Mouse (Mus musculus): ENCODE data around the gene Znhit2. TPM values are rescaled to one million over a fixed set of nuclear protein-coding genes. Genes with fewer than 3 reads are reported as not detected.

Gene Znhit2
- polyA plus RNA-seq, 1 experiment from 2014 or later = 24.9 TPM

DNA sequence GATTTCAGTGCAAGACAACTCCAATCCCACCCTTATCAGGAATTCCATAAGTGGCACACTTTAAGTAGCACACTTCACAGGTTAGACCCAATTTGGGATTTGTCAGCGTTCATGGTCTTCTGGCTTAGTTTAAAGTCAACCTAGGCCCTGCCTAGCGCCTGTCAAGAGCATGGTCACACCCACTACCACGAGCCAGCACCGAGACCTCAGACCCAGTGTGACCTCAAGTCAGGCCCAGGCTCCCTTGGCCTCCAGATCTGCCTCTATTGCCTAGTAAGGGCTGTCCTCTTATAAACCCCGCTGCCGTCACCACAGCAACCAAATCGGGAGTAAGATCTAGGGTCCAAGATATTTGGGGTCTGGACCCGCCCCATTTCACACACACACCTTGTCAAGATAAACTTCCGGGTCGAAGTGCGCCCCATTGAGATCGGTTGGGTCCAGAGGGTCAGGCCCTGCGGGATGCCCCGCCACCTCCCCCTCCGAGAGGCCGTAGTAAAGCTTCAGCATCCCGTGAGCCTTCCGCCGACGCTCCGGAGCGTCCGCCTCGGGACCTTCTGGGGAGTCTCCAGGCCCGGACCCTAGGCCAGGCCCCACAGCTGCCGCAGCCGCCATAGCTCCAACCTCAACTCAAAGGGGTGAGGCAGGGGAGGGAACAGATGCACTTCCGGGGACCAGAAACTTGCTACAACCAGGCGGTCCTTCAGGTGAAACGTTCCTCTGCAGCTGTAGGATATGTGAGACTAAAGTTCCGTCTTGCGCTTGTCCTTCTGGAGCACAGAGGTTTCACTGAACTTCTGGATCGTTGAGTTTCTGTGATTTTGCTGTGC lies 15.8 kb downstream of the Znhit2 start, which contains the start of gene Vps51:
Gene Vps51, minus strand, starts transcription at position 668 of the 830 bp plus-strand sequence.
- H3K9ac ChIP-seq = peak within 1 kb of the TSS; percentile 79
- ATAC-seq (ENCODE audit: insufficient number of reproducible peaks, low FRiP score) = peak; percentile 79
- 1% methylated on average over 33 of the region's 33 CpGs for WGBS
- no peaks in the 10 kb centered on the region for H3K27me3 ChIP-seq (replicated peaks)
- H3K9me3 ChIP-seq (replicated peaks) = no peaks in the 10 kb centered on the region
- peak within 1 kb of the TSS; percentile 79 for H3K4me3 ChIP-seq
- peak within 1 kb of the TSS; percentile 85 for H3K4me2 ChIP-seq
- peak within 1 kb of the TSS; percentile 67 for H3K27ac ChIP-seq (ENCODE audit: poor library complexity, severe bottlenecking)
- H3K36me3 ChIP-seq = peaks cover 54% of the 10 kb centered on the region
- peaks cover 8% of the 10 kb centered on the region for H3K4me1 ChIP-seq (replicated peaks)

DNA sequence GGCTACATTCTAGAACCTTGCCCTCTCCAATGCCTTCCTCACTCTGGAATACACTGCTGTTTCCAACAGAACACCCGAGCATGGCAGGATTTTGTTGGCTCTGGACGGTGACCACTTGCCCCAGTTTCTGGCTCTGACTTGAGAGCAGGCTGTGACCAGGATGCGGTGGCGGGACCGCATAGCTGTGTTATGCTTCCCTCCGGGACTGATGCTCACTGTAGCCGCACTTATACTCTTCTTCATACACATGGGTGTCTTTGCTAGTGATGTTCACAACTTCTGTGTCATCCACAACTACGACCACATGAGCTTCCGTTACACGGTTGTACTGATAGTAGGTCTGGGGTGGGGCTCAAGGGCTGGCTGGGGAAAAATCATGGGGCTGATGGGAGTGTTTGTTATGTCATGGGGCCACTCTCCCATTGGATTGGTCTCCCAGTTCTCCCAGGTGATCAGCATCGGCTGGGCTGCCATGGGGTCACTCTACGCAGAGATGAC lies 19.0 kb downstream of the Znhit2 start, which contains the start of gene Tmem262:
Gene Tmem262, plus strand, starts transcription at position 51 of the 498 bp plus-strand sequence.
- no peak within 1 kb of the TSS for H3K9ac ChIP-seq
- peaks cover 20% of the 10 kb centered on the region for H3K4me1 ChIP-seq (replicated peaks)
- no peak within 1 kb of the TSS for H3K27ac ChIP-seq (ENCODE audit: poor library complexity, severe bottlenecking)
- H3K27me3 ChIP-seq (replicated peaks) = no peaks in the 10 kb centered on the region
- ATAC-seq (ENCODE audit: insufficient number of reproducible peaks, low FRiP score) = no peak
- H3K4me3 ChIP-seq = no peak within 1 kb of the TSS
- H3K36me3 ChIP-seq = peaks cover 39% of the 10 kb centered on the region
- 92% methylated on average over 12 of the region's 12 CpGs for WGBS
- no peaks in the 10 kb centered on the region for H3K9me3 ChIP-seq (replicated peaks)
- H3K4me2 ChIP-seq = no peak within 1 kb of the TSS

DNA sequence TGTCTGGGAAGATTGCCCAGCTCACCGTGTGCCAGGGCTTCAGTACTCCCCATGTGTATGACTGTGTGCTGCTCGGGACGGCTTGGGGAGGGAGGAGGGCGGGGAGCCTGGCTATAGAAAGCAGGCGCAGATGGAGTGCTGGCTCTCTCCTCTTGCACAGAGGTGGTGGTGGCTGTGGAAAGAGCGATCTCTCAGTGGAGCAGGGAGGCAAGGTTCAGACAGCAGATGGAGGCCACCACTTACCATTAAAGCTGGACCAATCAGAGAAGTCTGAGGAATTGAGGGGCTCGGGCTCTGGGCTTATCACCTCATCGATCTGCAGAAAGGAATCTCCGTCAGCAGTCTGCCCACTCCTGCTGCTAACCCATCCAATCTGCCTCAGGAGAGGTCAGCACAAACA lies 21.2 kb downstream of the Znhit2 start, which contains the start of gene Gm28374:
Gene Gm28374, minus strand, starts transcription at position 101 of the 400 bp plus-strand sequence.
- Histone ChIP-seq H3K9ac (no peak within 1 kb of the TSS), H3K36me3 (peaks cover 32% of the 10 kb centered on the region), H3K27me3 (replicated peaks) (no peaks in the 10 kb centered on the region), H3K9me3 (replicated peaks) (no peaks in the 10 kb centered on the region), H3K4me1 (replicated peaks) (peaks cover 17% of the 10 kb centered on the region), H3K27ac (ENCODE audit: poor library complexity, severe bottlenecking) (no peak within 1 kb of the TSS), H3K4me3 (no peak within 1 kb of the TSS), H3K4me2 (no peak within 1 kb of the TSS)
- ATAC-seq (ENCODE audit: insufficient number of reproducible peaks, low FRiP score) = no peak
- WGBS = 83% methylated on average over 9 of the region's 9 CpGs

DNA sequence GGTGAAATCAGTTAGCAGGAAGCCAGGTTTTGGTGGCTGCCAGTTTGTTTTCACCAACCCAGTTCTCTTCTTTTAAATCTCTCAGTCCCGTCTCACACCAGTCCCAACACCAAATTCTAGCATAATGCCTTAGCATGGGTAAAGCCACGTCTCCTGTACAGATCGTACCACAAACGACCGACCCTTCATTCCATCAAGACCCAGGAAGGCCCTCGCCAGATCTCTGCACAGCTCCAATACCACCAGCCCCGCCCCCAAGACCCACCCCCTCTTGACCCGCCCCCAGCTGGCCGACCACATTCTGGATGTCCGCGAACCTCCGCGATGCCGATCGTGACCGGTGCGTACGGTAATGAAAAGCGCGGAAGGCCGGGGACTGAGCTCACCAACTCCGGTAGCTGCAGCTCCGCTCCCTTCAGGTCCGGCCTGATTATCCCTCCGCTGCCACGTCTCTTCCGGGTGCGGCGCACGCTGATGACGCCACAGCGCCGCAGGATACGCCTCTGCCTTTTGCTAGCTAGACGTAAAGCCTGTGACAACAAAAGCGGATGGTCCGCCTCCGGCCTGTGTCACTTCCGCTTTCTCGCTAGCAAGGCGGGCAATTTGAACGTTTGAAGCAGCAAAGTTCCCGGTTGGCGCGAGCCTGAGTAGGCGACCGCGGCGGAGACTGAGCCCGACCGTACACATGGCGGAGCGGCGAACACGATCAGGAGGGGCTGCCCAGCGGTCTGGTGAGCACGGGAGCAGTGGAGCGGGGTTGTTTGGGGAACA lies 23.7 kb downstream of the Znhit2 start, which contains the start of the genes Zfpl1 and Cdca5:
Gene Zfpl1, minus strand, starts transcription at position 479 of the 771 bp plus-strand sequence.
Gene Cdca5, plus strand, starts transcription at position 506 of the 771 bp plus-strand sequence.
- H3K4me2 ChIP-seq = peak within 1 kb of the TSS; percentile 91
- WGBS = under 1% methylated on average over 58 of the region's 58 CpGs
- H3K4me3 ChIP-seq = peak within 1 kb of the TSS; percentile 83
- peak within 1 kb of the TSS; percentile 53; the same call in 1 of the 2 replicates for H3K27ac ChIP-seq (ENCODE audit: poor library complexity, severe bottlenecking)
- no peaks in the 10 kb centered on the region for H3K9me3 ChIP-seq (replicated peaks)
- peaks cover 55% of the 10 kb centered on the region for H3K36me3 ChIP-seq
- peaks cover 17% of the 10 kb centered on the region for H3K4me1 ChIP-seq (replicated peaks)
- peak; percentile 93 for ATAC-seq (ENCODE audit: insufficient number of reproducible peaks, low FRiP score)
- no peaks in the 10 kb centered on the region for H3K27me3 ChIP-seq (replicated peaks)
- H3K9ac ChIP-seq = peak within 1 kb of the TSS; percentile 81

DNA sequence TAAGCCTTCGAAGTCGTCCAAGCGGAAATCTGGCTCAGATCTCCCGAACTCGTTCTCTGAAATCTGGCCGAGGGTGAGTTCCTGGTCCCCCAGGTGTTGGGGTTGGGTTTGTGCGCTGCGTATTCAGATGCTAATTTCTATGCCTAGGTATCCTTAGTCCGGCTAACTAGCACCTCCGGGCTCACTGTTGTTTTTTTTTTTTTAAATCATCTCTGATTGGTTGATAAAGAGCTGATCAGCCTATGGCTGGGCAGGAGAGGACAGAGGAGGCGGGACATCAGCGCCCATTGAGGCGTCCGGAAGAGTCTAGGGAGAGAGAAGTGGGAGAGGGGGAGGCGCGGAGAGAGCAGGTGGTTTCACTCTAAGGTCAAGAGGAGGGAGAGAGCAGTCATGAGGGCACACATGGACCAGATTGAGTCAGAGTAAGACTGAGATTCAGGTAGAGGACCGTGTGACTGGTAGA lies 24.5 kb downstream of the Znhit2 start:
- peak overlapping the region; percentile 53; the same call in 1 of the 2 replicates for H3K27ac ChIP-seq (ENCODE audit: poor library complexity, severe bottlenecking)
- H3K27me3 ChIP-seq (replicated peaks) = no peaks in the 10 kb centered on the region
- H3K9ac ChIP-seq = peak overlapping the region; percentile 81
- peaks cover 17% of the 10 kb centered on the region for H3K4me1 ChIP-seq (replicated peaks)
- peak overlapping the region; percentile 83 for H3K4me3 ChIP-seq
- peak overlapping the region; percentile 86 for H3K4me2 ChIP-seq
- no peaks in the 10 kb centered on the region for H3K9me3 ChIP-seq (replicated peaks)
- WGBS = under 1% methylated on average over 17 of the region's 17 CpGs
- H3K36me3 ChIP-seq = peaks cover 55% of the 10 kb centered on the region
- peak; percentile 80 for ATAC-seq (ENCODE audit: insufficient number of reproducible peaks, low FRiP score)

DNA sequence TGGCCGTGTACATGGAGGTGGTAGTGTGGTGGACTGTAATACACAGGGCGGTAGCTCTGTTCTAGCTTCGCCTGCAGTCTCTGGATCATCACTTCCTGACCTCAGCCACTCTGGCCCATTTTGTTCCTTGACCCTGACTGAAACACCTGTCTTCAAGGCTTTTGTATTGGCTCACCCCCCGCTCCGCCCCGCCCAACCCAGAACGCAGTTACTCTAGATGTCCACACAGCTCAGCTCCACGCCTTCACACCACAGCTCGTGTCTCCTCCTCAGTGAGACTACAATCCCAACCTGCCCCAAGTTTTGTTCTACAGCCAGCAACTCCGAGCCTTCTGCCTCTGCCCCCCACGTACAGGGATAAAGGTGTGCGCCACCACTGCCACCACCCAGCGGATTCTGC lies 27.8 kb downstream of the Znhit2 start:
- peaks cover 10% of the 10 kb centered on the region for H3K4me1 ChIP-seq (replicated peaks)
- no peaks in the 10 kb centered on the region for H3K9me3 ChIP-seq (replicated peaks)
- H3K27me3 ChIP-seq (replicated peaks) = no peaks in the 10 kb centered on the region
- peaks cover 61% of the 10 kb centered on the region for H3K36me3 ChIP-seq
- no peak overlapping the region for H3K4me2 ChIP-seq
- no peak overlapping the region for H3K27ac ChIP-seq (ENCODE audit: poor library complexity, severe bottlenecking)
- no peak for ATAC-seq (ENCODE audit: insufficient number of reproducible peaks, low FRiP score)
- H3K9ac ChIP-seq = no peak overlapping the region
- 94% methylated on average over 13 of the region's 13 CpGs for WGBS
- no peak overlapping the region for H3K4me3 ChIP-seq

DNA sequence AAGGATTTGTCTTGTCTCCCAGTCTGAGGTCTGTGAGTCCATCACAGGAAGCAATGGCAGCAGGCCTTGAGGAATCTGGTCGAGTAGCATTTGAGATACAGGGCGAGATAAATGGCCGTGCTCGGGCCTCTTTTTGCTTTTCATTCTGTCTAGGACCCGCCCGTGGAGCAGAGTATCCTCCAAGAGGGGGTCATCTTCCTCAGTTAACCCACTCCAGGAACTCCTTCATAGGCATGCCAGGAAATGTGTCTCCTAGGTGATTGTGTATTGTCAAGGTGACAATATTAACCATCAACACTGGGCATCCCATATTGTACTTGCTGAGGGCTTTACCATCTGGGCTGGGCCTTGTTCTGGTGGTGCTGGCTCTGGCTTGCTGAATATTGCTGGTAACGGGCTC lies 33.1 kb downstream of the Znhit2 start, which contains the start of gene AC131692.1:
Gene AC131692.1, plus strand, starts transcription at position 301 of the 400 bp plus-strand sequence.
- no peak within 1 kb of the TSS for H3K4me3 ChIP-seq
- H3K9ac ChIP-seq = no peak within 1 kb of the TSS; the same call in 1 of the 2 replicates
- no peaks in the 10 kb centered on the region for H3K4me1 ChIP-seq (replicated peaks)
- H3K4me2 ChIP-seq = no peak within 1 kb of the TSS
- no peaks in the 10 kb centered on the region for H3K9me3 ChIP-seq (replicated peaks)
- H3K36me3 ChIP-seq = peaks cover 66% of the 10 kb centered on the region
- H3K27ac ChIP-seq (ENCODE audit: poor library complexity, severe bottlenecking) = no peak within 1 kb of the TSS
- 90% methylated on average over 7 of the region's 7 CpGs for WGBS
- ATAC-seq (ENCODE audit: insufficient number of reproducible peaks, low FRiP score) = no peak
- no peaks in the 10 kb centered on the region for H3K27me3 ChIP-seq (replicated peaks)

DNA sequence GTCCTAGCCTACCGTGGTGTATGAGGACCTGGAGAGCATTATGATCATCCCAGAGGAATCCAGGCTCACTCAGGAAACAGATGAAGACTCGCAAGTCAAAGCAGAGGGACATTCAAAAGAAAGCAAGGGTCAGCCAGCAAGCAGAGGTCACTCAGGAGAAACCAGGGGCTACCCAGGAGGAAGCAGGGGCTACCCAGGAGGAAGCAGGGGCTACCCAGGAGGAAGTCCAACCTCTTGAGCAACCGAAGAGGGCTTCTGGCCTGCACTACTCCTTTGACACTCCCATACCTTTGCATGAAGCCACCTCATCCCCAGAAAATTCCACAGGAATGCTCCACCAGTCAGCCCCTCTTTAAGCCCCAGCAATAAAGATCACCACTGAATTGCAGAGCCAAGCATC lies 36.9 kb downstream of the Znhit2 start:
- no peak overlapping the region for H3K4me2 ChIP-seq
- H3K27me3 ChIP-seq (replicated peaks) = no peaks in the 10 kb centered on the region
- no peak overlapping the region for H3K27ac ChIP-seq (ENCODE audit: poor library complexity, severe bottlenecking)
- ATAC-seq (ENCODE audit: insufficient number of reproducible peaks, low FRiP score) = no peak
- H3K4me1 ChIP-seq (replicated peaks) = no peaks in the 10 kb centered on the region
- 81% methylated on average over 3 of the region's 3 CpGs for WGBS
- no peak overlapping the region for H3K9ac ChIP-seq
- H3K36me3 ChIP-seq = peaks cover 34% of the 10 kb centered on the region
- no peaks in the 10 kb centered on the region for H3K9me3 ChIP-seq (replicated peaks)
- no peak overlapping the region for H3K4me3 ChIP-seq

DNA sequence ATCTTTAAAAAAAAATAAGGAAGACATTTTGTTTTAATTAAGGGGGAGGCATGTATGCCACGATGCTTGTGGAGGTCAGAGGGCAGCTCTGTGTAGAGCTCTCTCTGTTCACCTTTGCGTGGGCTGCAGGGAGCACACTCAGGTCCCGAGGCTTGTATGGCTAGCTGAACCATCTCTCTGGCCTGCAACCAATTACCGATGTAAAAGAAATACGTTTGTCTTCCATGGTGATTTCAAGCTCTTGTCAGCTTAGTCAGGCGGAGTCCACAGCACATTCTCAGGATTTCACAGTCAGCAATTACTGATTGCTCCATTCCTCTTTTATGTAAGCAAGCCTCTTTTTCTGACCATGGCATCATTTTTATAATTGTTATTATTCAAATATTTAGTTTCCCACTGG lies 40.2 kb downstream of the Znhit2 start:
- Histone ChIP-seq H3K36me3 (peaks cover 10% of the 10 kb centered on the region), H3K27ac (ENCODE audit: poor library complexity, severe bottlenecking) (no peak overlapping the region), H3K4me1 (replicated peaks) (no peaks in the 10 kb centered on the region), H3K27me3 (replicated peaks) (no peaks in the 10 kb centered on the region), H3K4me3 (no peak overlapping the region), H3K9ac (no peak overlapping the region), H3K9me3 (replicated peaks) (no peaks in the 10 kb centered on the region), H3K4me2 (no peak overlapping the region)
- no peak for ATAC-seq (ENCODE audit: insufficient number of reproducible peaks, low FRiP score)
- 77% methylated on average over 6 of the region's 6 CpGs for whole genome bisulfite sequencing

DNA sequence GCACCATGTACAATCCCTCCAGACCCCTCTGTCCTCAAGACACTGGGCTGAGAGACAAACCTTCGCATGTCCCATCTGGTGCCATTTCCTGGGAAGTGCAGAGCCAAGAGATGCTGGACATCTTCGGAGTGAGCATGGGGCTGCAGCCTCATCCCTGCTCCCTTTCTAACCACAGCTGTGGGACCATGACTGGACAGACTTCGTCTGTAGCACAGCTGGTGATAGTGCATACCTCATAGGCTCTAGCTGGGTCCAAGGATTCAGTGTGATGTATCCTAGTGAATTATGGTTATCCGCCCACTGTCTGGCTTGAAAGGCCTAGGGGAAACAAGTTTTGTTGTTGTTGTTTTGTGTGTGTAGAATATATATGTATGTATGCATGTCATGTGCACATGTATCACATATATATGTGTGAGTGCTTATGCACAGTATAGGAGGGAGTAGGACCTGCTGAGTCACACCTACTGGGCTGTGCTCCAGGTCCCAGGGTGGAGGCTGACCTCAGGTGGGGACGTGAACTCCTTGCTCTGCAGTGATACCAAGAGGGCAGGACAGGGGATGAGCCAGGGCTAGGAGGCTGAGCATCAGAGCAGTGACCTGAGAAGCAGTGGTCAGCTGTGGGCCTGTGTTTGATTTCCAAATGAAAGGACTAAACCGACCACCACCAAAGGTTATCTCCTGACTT lies 41.3 kb downstream of the Znhit2 start:
- Histone ChIP-seq H3K27ac (ENCODE audit: poor library complexity, severe bottlenecking) (no peak overlapping the region), H3K9ac (no peak overlapping the region), H3K36me3 (peaks cover 10% of the 10 kb centered on the region), H3K4me1 (replicated peaks) (no peaks in the 10 kb centered on the region), H3K4me3 (no peak overlapping the region), H3K4me2 (no peak overlapping the region), H3K9me3 (replicated peaks) (no peaks in the 10 kb centered on the region), H3K27me3 (replicated peaks) (no peaks in the 10 kb centered on the region)
- ATAC-seq (ENCODE audit: insufficient number of reproducible peaks, low FRiP score) = no peak; the same call in 1 of the 2 replicates
- WGBS = 78% methylated on average over 6 of the region's 6 CpGs

All from heart, embryonic 12.5 days (tissue).